ENCODE assay signal across 8 mouse cellular contexts in the genomic region with DNA sequence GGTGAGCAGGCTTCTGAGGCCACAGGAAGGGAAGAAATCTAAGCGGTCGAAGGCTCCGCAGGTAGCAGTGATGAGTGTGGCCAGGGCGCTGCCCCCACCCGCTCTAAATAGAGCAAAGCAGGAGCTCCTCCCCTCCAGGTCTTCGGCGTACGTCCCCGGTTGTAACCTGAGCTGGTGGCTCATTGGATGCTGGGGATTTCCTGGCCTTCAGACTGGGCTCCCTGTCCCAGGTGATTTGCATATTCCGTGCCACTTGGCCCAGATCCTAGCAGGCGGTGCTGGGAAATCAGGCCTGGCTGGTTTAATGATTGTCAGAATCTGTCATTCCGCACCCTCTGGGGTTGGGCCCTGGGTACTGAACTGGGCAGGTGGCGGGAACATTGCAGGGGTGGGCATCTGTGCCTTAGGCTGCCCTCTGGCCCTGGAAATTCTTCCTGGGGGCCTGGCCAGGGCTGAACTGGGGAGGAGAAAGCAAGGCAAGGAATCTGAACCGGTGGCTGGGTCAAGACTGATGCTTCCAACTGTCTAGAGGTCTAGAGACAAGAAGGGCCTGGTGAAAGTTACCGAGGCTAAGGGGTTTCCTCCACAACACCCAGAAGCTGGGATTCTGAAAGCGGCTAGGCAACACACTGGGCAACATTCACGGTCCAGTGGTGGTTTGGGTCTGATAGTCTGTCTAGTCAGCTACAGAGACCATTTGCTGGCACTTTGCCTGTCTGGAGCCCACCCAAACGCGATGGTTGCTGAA. TPM values are rescaled to one million over a fixed set of nuclear protein-coding genes. Genes with fewer than 3 reads are reported as not detected.
A peak's percentile ranks its signal among the peaks of the same experiment; 100 is the strongest.
DNase-seq lines count a peak whose midpoint lies in the region; ATAC-seq lines count a peak whose summit lies in the region.

A gene (minus strand): TSS at position 189 of the 748 bp plus-strand sequence.

- WGBS in heart, embryonic 16.5 days: 12% methylated on average over 19 of the region's 19 CpGs
- 25% methylated on average over 19 of the region's 19 CpGs for WGBS in large intestine, adult 2 months
- WGBS in midbrain, embryonic 12.5 days: 5% methylated on average over 19 of the region's 19 CpGs

- ATAC-seq in erythroblast, adult 5-6 weeks (replicated peaks; ENCODE audit: low FRiP score, poor library complexity, severe bottlenecking): no peak
- peak; percentile 57 for ATAC-seq in heart, embryonic 16.5 days (replicated peaks; ENCODE audit: extremely low read depth, insufficient read depth, low FRiP score)
- ATAC-seq in midbrain, embryonic 12.5 days (ENCODE audit: low FRiP score, low read depth): peak; percentile 39

- H3K9ac ChIP-seq in heart, embryonic 16.5 days (ENCODE audit: low read length): peak within 1 kb of the TSS; percentile 14
- H3K9ac ChIP-seq in midbrain, embryonic 12.5 days (replicated peaks): peak within 1 kb of the TSS; percentile 17; the same call in 1 of the 2 replicates

- no peaks in the 10 kb centered on the region for H3K36me3 ChIP-seq in erythroblast, embryonic 14.5 days (ENCODE audit: control insufficient read depth)
- peaks cover 13% of the 10 kb centered on the region for H3K36me3 ChIP-seq in heart, embryonic 16.5 days (ENCODE audit: control insufficient read depth, insufficient read depth)
- H3K36me3 ChIP-seq in midbrain, embryonic 12.5 days: peaks cover 19% of the 10 kb centered on the region

- no peak within 1 kb of the TSS for H3K27ac ChIP-seq in heart, embryonic 16.5 days (ENCODE audit: low read length)
- H3K27ac ChIP-seq in midbrain, embryonic 12.5 days (replicated peaks): 0 out of 2 replicates have a peak within 1 kb of the TSS, but pooled peaks have one; percentile 11

- DNase-seq in cerebellum, postnatal 14 days: peak; percentile 73 to 84
- peak; percentile 99 for DNase-seq in large intestine, adult 2 months (ENCODE audit: low read depth, low spot score)
- DNase-seq in urinary bladder, postnatal 14 days (ENCODE audit: low spot score): peak; percentile 90
- DNase-seq in left cerebral cortex, adult 8-10 months (ENCODE audit: low spot score in 2 of 2): no peak

- peak within 1 kb of the TSS; percentile 71 for H3K4me2 ChIP-seq in heart, embryonic 16.5 days (ENCODE audit: low read depth, low read length)
- H3K4me2 ChIP-seq in midbrain, embryonic 12.5 days (replicated peaks): peak within 1 kb of the TSS; percentile 47

- peaks cover 12% of the 10 kb centered on the region for H3K27me3 ChIP-seq in erythroblast, embryonic 14.5 days (ENCODE audit: control insufficient read depth)
- peaks cover 16% of the 10 kb centered on the region for H3K27me3 ChIP-seq in heart, embryonic 16.5 days (ENCODE audit: control insufficient read depth, insufficient read depth, low read length)
- peaks cover 10% of the 10 kb centered on the region; the same call in 1 of the 2 replicates for H3K27me3 ChIP-seq in midbrain, embryonic 12.5 days

- peaks cover 13% of the 10 kb centered on the region for H3K4me1 ChIP-seq in erythroblast, embryonic 14.5 days (ENCODE audit: control insufficient read depth)
- peaks cover 16% of the 10 kb centered on the region for H3K4me1 ChIP-seq in heart, embryonic 16.5 days (ENCODE audit: control insufficient read depth, insufficient read depth, low read length)
- peaks cover 10% of the 10 kb centered on the region for H3K4me1 ChIP-seq in midbrain, embryonic 12.5 days

- no peaks in the 10 kb centered on the region for H3K9me3 ChIP-seq in erythroblast, embryonic 14.5 days (ENCODE audit: control insufficient read depth, low read length)
- H3K9me3 ChIP-seq in heart, embryonic 16.5 days (replicated peaks; ENCODE audit: control insufficient read depth, low read length): no peaks in the 10 kb centered on the region
- no peaks in the 10 kb centered on the region for H3K9me3 ChIP-seq in midbrain, embryonic 12.5 days

- peak within 1 kb of the TSS; percentile 36 for H3K4me3 ChIP-seq in erythroblast, embryonic 14.5 days (replicated peaks)
- H3K4me3 ChIP-seq in heart, embryonic 16.5 days (ENCODE audit: low read length): peak within 1 kb of the TSS; percentile 42
- peak within 1 kb of the TSS; percentile 13; the same call in 1 of the 2 replicates for H3K4me3 ChIP-seq in midbrain, embryonic 12.5 days

RNA-seq across cellular contexts. Expression of the gene that starts here (rescaled TPM):
- not detected in 2 replicates for polyA plus RNA-seq in erythroblast, embryonic 14.5 days (2012)
- total RNA-seq in erythroblast, adult 5-6 weeks (2015; ENCODE audit: low replicate concordance): not detected in 2 replicates
- total RNA-seq in erythroblast, adult 5-6 weeks (2017; ENCODE audit: low replicate concordance): not detected in 2 replicates
- polyA plus RNA-seq in heart, embryonic 16.5 days (2015; fragmentation: Nextera tagmentation; extraction: Ambion mirVana): 2.3 and 3.9 TPM in 2 replicates
- 304 and 322 TPM in 2 replicates for polyA plus RNA-seq in large intestine, adult 2 months (2012; rRNA removed)
- 0.52 and 0.70 TPM in 2 replicates for polyA plus RNA-seq in midbrain, embryonic 12.5 days (2016; fragmentation: Nextera tagmentation; extraction: Ambion mirVana)
- under 1 TPM in 2 of 4 experiments, not detected in 2; 0.19 to 0.20 TPM for total RNA-seq in left cerebral cortex, adult 8-10 months (2022)

Comparison
In these comparisons a context has a peak if more than half of its experiments do, and no peak if none do; other contexts are left out.
1. RNA of the gene that starts here (polyA plus RNA-seq): 304 to 322 TPM in large intestine, adult 2 months; 2.3 to 3.9 TPM in heart, embryonic 16.5 days, 0.52 to 0.70 TPM in midbrain, embryonic 12.5 days and not detected in erythroblast, embryonic 14.5 days; every median in the first group is over 10 times any median in the second.
2. Peak in ATAC-seq, H3K4me3 ChIP-seq, H3K27ac ChIP-seq, H3K9ac ChIP-seq and H3K4me2 ChIP-seq in midbrain, embryonic 12.5 days; RNA of the gene not detected or under 1 TPM.
3. DNase-seq: peak in cerebellum, postnatal 14 days (2 of 2), large intestine, adult 2 months (single experiment) and urinary bladder, postnatal 14 days (single experiment); none in left cerebral cortex, adult 8-10 months (0 of 2).
4. Peak in every context shown above with its lines, with median percentiles within 50 percentile points of each other: H3K4me3 ChIP-seq.